Mouse (Mus musculus): Measurements from ENCODE around the gene Fam136a.

DNA sequence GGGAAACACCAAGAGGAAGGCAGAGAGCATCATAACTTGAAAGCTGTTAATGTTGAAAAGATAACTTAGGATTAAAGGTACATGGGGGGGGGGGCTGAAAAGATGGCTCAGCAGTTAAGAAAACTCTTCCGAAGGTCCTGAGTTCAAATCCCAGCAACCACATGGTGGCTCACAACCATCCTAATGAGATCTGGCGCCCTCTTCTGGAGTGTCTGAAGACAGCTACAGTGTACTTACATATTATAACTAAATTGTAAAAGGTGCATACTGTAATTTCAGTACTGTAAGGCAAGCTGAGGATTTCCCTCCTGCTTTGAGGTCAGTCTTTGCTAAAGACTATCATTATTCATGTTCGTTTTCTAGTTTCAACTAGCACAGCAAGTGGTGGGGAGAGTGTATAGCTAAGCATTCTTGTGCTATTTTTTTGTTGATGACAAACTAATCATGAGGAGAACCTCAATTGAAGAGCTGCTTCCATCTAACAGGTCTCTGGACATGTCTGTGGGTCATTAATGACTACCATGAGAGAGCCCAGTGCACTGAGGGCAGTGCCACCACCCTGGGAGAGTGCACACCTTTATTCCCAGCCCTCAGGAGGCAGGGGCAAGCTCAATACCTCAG, 4.8 kb downstream of the Fam136a start:
- TF ChIP-seq CTCF (IDR thresholded peaks at IDR 0.05; ENCODE audit: control insufficient read depth, insufficient read depth, insufficient read length) (no peak), MAX (IDR thresholded peaks at IDR 0.05) (no peak), USF1 (IDR thresholded peaks at IDR 0.05; ENCODE audit: low read depth) (no peak)
